Mouse (Mus musculus): ENCODE measurements around the gene Tmem144. TPM values are rescaled to one million over a fixed set of nuclear protein-coding genes. Genes with fewer than 3 reads are reported as not detected.

The Tmem144 gene
- polyA plus RNA-seq (2015; fragmentation: Nextera tagmentation; extraction: Ambion mirVana), result 1.3 TPM in 2 replicates

DNA sequence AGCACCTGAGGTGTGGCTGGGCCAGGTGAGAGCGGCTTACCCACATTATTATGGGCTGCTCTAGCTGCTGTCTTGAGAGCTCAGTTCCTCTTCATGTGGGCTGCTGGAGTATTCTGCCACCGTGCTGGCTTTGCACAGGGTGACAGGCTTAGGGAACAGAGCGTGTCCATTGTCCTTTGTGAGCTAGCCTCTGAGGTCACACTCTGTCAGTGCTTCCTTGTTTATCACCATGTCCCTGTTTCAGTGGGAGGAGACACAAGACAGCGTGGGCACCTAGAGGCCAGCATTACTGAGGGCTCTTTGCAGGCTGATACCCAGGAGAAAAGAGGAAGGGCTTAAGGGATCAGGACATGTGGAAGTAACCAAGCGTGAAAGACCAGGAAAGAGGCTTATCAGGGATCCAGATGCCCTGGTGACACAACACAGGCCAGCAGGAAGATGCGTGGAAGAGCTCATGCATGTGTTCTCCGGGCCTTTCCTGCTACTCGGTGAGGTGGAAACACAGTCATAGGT is at the start of gene Tmem144:
TSS of gene Tmem144 (minus strand) at position 120 of the 513 bp plus-strand sequence.
- Histone ChIP-seq H3K36me3 (no peaks in the 10 kb centered on the region), H3K27me3 (0 out of 2 replicates have a peak, but pooled peaks cover 5% of the 10 kb centered on the region), H3K4me3 (replicated peaks) (no peak within 1 kb of the TSS), H3K9ac (replicated peaks) (no peak within 1 kb of the TSS), H3K27ac (no peak within 1 kb of the TSS), H3K9me3 (no peaks in the 10 kb centered on the region), H3K4me2 (replicated peaks) (no peak within 1 kb of the TSS), H3K4me1 (replicated peaks) (peaks cover 5% of the 10 kb centered on the region)
- peak; percentile 62 for ATAC-seq
- WGBS, result 23% methylated on average over 8 of the region's 8 CpGs

DNA sequence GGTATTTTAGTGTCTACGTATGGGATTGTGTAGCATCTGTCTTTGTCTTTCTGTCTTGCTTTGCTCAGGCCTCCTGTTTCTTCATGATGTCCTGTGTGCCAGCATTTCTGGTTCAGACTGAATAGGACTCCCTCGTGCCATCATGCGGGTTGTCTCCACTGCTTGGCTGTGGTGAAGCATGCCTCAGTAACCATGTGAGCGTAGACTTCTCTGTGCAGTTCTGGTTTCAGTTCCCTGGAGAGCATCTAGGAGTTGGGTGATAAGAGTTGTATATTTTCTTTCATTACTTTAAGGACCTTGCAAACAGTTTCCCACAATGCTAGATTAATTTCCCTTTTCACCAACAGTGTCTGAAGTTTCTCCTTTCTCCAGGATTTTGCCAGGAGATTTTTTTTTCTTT is 49.2 kb upstream of the Tmem144 start:
- H3K36me3 ChIP-seq, result no peaks in the 10 kb centered on the region
- no peak overlapping the region for H3K4me3 ChIP-seq (replicated peaks)
- 97% methylated on average over 4 of the region's 4 CpGs for WGBS
- no peak for ATAC-seq
- H3K4me1 ChIP-seq (replicated peaks), result peaks cover 13% of the 10 kb centered on the region
- no peak overlapping the region for H3K9ac ChIP-seq (replicated peaks)
- no peaks in the 10 kb centered on the region for H3K27me3 ChIP-seq
- H3K9me3 ChIP-seq, result no peaks in the 10 kb centered on the region
- H3K4me2 ChIP-seq (replicated peaks), result no peak overlapping the region
- no peak overlapping the region for H3K27ac ChIP-seq

DNA sequence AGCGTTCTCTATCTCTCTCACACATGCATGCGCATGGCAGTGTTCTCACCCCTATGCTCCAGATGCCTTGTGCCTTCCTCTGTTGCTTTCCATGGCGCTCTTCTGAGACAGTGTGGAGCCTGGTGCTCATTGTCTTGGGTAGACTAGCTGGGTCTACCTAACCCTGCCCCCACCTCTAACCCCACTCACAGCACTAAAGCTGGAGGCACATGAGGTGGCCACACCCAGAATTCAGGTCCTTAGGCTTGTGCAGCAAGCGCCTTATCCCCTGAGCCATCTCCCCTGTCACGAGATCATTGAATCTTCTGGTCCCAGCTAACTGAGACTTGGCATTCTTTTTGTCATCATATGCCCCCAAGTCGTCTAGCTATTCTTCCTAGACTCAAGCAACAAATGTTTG is 48.7 kb upstream of the Tmem144 start:
- Histone ChIP-seq H3K4me3 (replicated peaks) (no peak overlapping the region), H3K27ac (no peak overlapping the region), H3K9ac (replicated peaks) (no peak overlapping the region), H3K27me3 (no peaks in the 10 kb centered on the region), H3K36me3 (no peaks in the 10 kb centered on the region), H3K9me3 (no peaks in the 10 kb centered on the region), H3K4me2 (replicated peaks) (no peak overlapping the region), H3K4me1 (replicated peaks) (peaks cover 13% of the 10 kb centered on the region)
- no peak for ATAC-seq
- 91% methylated on average over 6 of the region's 6 CpGs for WGBS

DNA sequence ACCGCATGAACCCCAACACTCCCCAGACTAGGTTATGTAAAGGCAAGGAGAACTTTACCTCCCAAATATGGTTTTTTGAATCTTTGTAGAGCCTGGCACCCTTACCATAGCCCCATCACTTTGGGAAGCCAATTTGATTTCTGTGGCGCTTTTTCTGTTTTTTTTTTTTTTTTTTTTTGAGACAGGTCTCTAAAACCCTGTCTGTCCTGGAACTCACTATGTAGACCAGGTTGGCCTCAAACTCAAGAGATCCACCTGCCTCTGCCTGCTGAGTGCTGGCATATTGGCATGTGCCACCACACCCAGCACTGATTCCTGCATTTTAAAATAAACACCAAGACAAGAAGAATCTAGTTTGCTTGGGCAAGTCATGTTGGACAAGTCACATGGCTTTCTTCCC is 47.9 kb upstream of the Tmem144 start:
- no peak for ATAC-seq
- Histone ChIP-seq H3K27ac (no peak overlapping the region), H3K27me3 (no peaks in the 10 kb centered on the region), H3K9me3 (no peaks in the 10 kb centered on the region), H3K9ac (replicated peaks) (no peak overlapping the region), H3K4me1 (replicated peaks) (peaks cover 13% of the 10 kb centered on the region), H3K4me2 (replicated peaks) (no peak overlapping the region), H3K4me3 (replicated peaks) (no peak overlapping the region), H3K36me3 (no peaks in the 10 kb centered on the region)
- 99% methylated on average over 2 of the region's 2 CpGs for WGBS

DNA sequence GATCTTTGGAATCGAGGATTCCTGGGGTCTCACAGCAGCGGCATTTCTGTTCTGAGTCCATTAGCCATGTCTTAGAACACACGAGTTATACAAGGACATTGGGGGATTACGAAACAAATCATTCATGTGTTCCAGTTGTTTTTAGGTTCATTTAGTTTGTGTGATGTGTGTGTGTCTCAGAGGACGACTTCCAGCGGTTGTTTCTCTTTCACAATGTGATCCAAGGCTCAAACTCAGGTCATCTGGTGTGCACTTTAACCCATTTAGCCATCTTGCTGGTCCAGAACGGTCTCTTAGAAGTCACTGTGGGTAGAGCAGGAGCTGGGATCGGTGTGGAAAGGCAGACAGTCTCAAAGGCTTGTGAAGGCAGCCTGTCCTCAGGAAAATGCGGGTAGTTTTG is 47.3 kb upstream of the Tmem144 start:
- ATAC-seq, result no peak
- H3K27me3 ChIP-seq, result no peaks in the 10 kb centered on the region
- H3K9me3 ChIP-seq, result no peaks in the 10 kb centered on the region
- WGBS, result 79% methylated on average over 9 of the region's 9 CpGs
- no peak overlapping the region for H3K4me3 ChIP-seq (replicated peaks)
- no peak overlapping the region for H3K4me2 ChIP-seq (replicated peaks)
- no peak overlapping the region for H3K27ac ChIP-seq
- no peak overlapping the region for H3K9ac ChIP-seq (replicated peaks)
- H3K36me3 ChIP-seq, result no peaks in the 10 kb centered on the region
- peaks cover 13% of the 10 kb centered on the region for H3K4me1 ChIP-seq (replicated peaks)

DNA sequence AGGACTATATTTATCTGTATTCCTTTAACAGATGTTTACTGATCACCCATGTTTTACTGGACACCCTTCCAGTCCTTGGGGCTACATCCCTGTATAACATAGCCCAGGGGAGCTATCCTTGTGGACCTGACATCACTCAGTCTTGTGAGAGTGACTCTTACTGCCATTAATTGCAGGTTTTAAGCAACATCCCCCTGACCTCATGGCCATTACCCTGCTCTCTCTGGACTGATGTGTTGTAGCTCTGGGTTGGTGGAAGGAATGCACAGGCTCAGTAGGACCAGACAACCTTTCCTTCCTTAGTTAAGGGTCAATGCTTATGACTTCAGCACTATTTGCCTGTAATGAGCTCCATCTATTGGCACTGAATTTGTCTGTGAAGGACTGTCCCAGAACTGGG is 45.9 kb upstream of the Tmem144 start:
- Histone ChIP-seq H3K4me3 (replicated peaks) (no peak overlapping the region), H3K9me3 (no peaks in the 10 kb centered on the region), H3K4me1 (replicated peaks) (peaks cover 2% of the 10 kb centered on the region; the same call in 1 of the 2 replicates), H3K4me2 (replicated peaks) (no peak overlapping the region), H3K27me3 (no peaks in the 10 kb centered on the region), H3K36me3 (no peaks in the 10 kb centered on the region), H3K9ac (replicated peaks) (no peak overlapping the region), H3K27ac (no peak overlapping the region)
- no peak for ATAC-seq

- Histone ChIP-seq H3K9me3 (no peaks in the 10 kb centered on the region), H3K27me3 (no peaks in the 10 kb centered on the region), H3K27ac (no peak overlapping the region), H3K4me1 (replicated peaks) (no peaks in the 10 kb centered on the region), H3K4me3 (replicated peaks) (no peak overlapping the region), H3K9ac (replicated peaks) (no peak overlapping the region), H3K4me2 (replicated peaks) (no peak overlapping the region), H3K36me3 (no peaks in the 10 kb centered on the region)
- WGBS, result 74% methylated on average over 13 of the region's 13 CpGs
- ATAC-seq, result no peak
Measured at GRCm38 (mm10) chr3:79897534-79898370, 45.2 kb upstream of the Tmem144 start.

- H3K36me3 ChIP-seq, result no peaks in the 10 kb centered on the region
- no peak overlapping the region for H3K9ac ChIP-seq (replicated peaks)
- peaks cover 5% of the 10 kb centered on the region; the same call in 1 of the 2 replicates for H3K4me1 ChIP-seq (replicated peaks)
- no peak overlapping the region for H3K4me2 ChIP-seq (replicated peaks)
- H3K9me3 ChIP-seq, result no peaks in the 10 kb centered on the region
- no peak overlapping the region for H3K27ac ChIP-seq
- H3K27me3 ChIP-seq, result no peaks in the 10 kb centered on the region
- H3K4me3 ChIP-seq (replicated peaks), result no peak overlapping the region
- WGBS, result 92% methylated on average over 2 of the region's 2 CpGs
- 0 out of 2 replicates have a peak, but pooled peaks have one; percentile 30 for ATAC-seq
Measured at GRCm38 (mm10) chr3:79887966-79888365, 35.4 kb upstream of the Tmem144 start.

DNA sequence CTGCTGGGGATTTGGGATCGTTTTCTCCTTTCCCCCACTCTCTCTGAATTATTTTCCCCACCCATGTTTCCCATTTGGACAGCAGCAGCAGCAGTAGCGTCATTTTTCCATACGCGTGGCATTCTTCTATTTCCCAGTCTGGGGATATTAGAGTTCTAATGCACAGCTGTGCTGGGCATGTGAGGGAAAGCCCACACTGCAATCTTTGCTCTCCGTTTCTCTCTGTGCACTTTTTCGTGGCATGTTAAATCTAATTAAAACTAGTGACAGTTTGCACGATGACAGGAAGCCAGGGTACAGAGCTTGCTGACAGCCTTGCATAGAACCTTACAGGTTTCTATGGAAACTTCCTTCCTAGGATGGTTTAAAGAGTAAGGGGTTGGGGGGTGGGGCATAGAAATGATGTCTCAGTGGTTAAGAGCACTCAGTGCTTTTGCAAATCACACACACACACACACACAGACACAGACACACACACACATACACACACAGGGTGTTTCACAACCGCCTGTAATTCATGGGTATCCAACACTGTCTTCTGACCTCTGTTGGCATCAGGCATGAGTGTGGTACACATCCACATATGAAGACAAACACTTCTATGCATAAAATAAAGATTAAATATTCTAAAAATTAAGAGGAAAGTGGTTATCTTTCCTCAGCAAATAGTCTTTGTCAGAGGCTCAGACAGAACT is 34.7 kb upstream of the Tmem144 start:
- no peak overlapping the region for H3K4me2 ChIP-seq (replicated peaks)

DNA sequence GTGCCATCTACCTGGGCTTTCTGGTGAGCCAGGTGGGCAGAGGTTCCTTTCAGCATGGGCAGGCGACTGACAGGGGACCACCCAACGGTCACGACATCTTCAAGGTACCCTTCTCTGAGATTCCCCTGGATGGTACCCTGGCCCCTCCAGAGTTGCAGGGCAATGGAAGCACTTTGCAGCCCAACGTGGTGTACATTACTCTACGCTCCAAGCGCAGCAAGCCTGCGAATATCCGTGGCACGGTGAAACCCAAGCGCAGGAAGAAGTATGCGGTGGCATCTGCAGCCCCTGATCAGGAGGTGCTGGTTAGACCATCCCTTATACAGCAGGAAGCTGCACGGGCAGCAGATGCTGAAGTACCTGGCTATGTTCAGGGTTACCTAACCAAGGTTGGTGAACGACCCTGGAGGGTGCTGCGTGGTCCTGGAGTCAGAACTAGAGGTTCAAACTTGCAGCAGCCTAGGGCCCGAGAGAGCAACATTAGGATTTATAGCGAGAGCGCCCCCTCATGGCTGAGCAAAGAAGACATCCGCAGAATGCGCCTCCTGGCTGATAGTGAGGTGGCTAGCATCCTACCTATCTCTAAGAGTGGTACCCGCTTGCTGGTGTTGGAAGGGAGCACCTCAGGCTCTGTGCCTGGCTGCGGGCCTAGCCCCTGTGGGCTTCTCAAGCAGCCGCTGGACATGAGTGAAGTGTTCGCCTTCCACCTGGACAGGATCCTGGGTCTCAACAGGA is 34.0 kb upstream of the Tmem144 start:
- 93% methylated on average over 23 of the region's 23 CpGs for WGBS
- ATAC-seq, result peak; percentile 28; the same call in 1 of the 2 replicates
- peaks cover 5% of the 10 kb centered on the region; the same call in 1 of the 2 replicates for H3K4me1 ChIP-seq (replicated peaks)
- H3K4me3 ChIP-seq (replicated peaks), result no peak overlapping the region
- H3K27me3 ChIP-seq, result no peaks in the 10 kb centered on the region
- no peaks in the 10 kb centered on the region for H3K9me3 ChIP-seq
- no peaks in the 10 kb centered on the region for H3K36me3 ChIP-seq
- no peak overlapping the region for H3K4me2 ChIP-seq (replicated peaks)
- H3K9ac ChIP-seq (replicated peaks), result no peak overlapping the region
- H3K27ac ChIP-seq, result no peak overlapping the region

More for the DNA sequence above, 34.7 kb upstream of the Tmem144 start:
- Histone ChIP-seq H3K4me3 (replicated peaks) (no peak overlapping the region), H3K27ac (0 out of 2 replicates have a peak overlapping the region, but pooled peaks have one; percentile 32), H3K9me3 (no peaks in the 10 kb centered on the region), H3K9ac (replicated peaks) (no peak overlapping the region), H3K36me3 (no peaks in the 10 kb centered on the region), H3K27me3 (no peaks in the 10 kb centered on the region), H3K4me1 (replicated peaks) (peaks cover 5% of the 10 kb centered on the region; the same call in 1 of the 2 replicates)
- WGBS, result 67% methylated on average over 8 of the region's 8 CpGs
- peak; percentile 58; the same call in 1 of the 2 replicates for ATAC-seq

DNA sequence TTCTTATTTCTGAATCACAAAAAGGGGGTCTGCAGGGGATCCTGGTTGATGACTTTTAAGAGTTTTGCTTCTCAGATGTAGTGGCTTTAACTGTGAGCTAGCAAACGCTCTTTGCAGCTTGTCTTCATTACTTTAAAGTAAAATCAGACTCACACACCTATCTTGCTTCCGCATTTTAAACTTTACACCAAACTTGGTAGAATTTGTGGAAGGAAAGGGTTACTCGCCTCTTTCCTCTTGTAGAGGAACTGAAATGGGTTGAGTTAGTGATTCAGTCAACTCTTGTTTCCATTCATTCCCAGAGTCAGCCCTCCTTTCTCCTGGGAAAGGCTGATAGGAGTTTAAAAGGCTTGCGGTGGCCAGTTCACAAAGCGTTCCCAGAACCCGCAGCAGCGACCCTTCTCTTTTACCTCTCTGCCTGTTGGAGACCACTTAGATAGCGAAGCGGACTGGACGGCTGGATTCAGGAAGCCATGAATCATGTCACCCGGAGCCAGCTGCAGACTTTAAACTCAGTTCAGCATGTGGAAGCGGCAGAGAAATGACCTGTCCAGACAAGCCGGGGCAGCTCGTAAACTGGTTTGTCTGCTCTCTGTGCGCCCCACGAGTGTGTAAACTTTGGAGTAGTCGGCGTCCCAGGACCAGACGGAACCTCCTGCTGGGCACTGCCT is 33.2 kb upstream of the Tmem144 start:
- Histone ChIP-seq H3K27ac (no peak overlapping the region), H3K27me3 (no peaks in the 10 kb centered on the region), H3K4me1 (replicated peaks) (peaks cover 5% of the 10 kb centered on the region; the same call in 1 of the 2 replicates), H3K36me3 (no peaks in the 10 kb centered on the region), H3K4me2 (replicated peaks) (no peak overlapping the region), H3K4me3 (replicated peaks) (no peak overlapping the region), H3K9me3 (no peaks in the 10 kb centered on the region), H3K9ac (replicated peaks) (no peak overlapping the region)
- 77% methylated on average over 19 of the region's 19 CpGs for WGBS
- ATAC-seq, result no peak

Data from midbrain, embryonic 13.5 days (tissue).